Mouse (Mus musculus): ENCODE results near the gene Etv6. TPM values are rescaled to one million over a fixed set of nuclear protein-coding genes. Genes with fewer than 3 reads are reported as not detected.

Gene Etv6
- total and polyA plus RNA-seq, 2 experiments from 2014 or later, result 6.1 to 30.3 TPM

GRCm38 (mm10) chr6:134067536-134067935 is 32.0 kb downstream of the Etv6 start:
- H3K36me3 ChIP-seq (replicated peaks; ENCODE audit: control insufficient read depth, insufficient read depth, low read length), result no peaks in the 10 kb centered on the region; the same call in 1 of the 2 replicates
- ATAC-seq (ENCODE audit: insufficient read depth, low read depth), result no peak
- TF ChIP-seq EP300 (IDR thresholded peaks at IDR 0.05; ENCODE audit: low read depth), result no peak
- TF ChIP-seq CTCF (IDR thresholded peaks at IDR 0.05; ENCODE audit: low read depth), result no peak

GRCm38 (mm10) chr6:134072439-134072838 is 36.9 kb downstream of the Etv6 start:
- TF ChIP-seq CTCF (IDR thresholded peaks at IDR 0.05; ENCODE audit: low read depth) (no peak), EP300 (IDR thresholded peaks at IDR 0.05; ENCODE audit: low read depth) (no peak)
- H3K27me3 ChIP-seq (ENCODE audit: control insufficient read depth, insufficient read depth, low read length), result no peaks in the 10 kb centered on the region

More at GRCm38 (mm10) chr6:134067536-134067935, 32.0 kb downstream of the Etv6 start:
- H3K4me3 ChIP-seq (ENCODE audit: low read depth, low read length), result no peak overlapping the region
- 49% methylated on average over 8 of the region's 8 CpGs for WGBS
- no peak overlapping the region for H3K9ac ChIP-seq (replicated peaks; ENCODE audit: low read depth, low read length)
- H3K4me2 ChIP-seq (ENCODE audit: low read depth, low read length), result no peak overlapping the region
- H3K9me3 ChIP-seq (replicated peaks; ENCODE audit: control insufficient read depth, low read length), result no peaks in the 10 kb centered on the region
- no peaks in the 10 kb centered on the region for H3K27me3 ChIP-seq (ENCODE audit: control insufficient read depth, insufficient read depth, low read length)
- H3K4me1 ChIP-seq (ENCODE audit: control insufficient read depth, insufficient read depth), result peaks cover 34% of the 10 kb centered on the region
- H3K27ac ChIP-seq (ENCODE audit: low read depth), result no peak overlapping the region
- DNase-seq (ENCODE audit: low spot score), result no peak

GRCm38 (mm10) chr6:134072906-134073305 is 37.4 kb downstream of the Etv6 start:
- TF ChIP-seq CTCF (IDR thresholded peaks at IDR 0.05; ENCODE audit: low read depth) (no peak), EP300 (IDR thresholded peaks at IDR 0.05; ENCODE audit: low read depth) (no peak)
- no peaks in the 10 kb centered on the region for H3K27me3 ChIP-seq (ENCODE audit: control insufficient read depth, insufficient read depth, low read length)
- 68% methylated on average over 6 of the region's 6 CpGs for WGBS
- peaks cover 7% of the 10 kb centered on the region; the same call in 1 of the 2 replicates for H3K36me3 ChIP-seq (replicated peaks; ENCODE audit: control insufficient read depth, insufficient read depth, low read length)
- H3K4me1 ChIP-seq (ENCODE audit: control insufficient read depth, insufficient read depth), result peaks cover 6% of the 10 kb centered on the region; the same call in 1 of the 2 replicates
- H3K27ac ChIP-seq (ENCODE audit: low read depth), result no peak overlapping the region
- no peaks in the 10 kb centered on the region for H3K9me3 ChIP-seq (replicated peaks; ENCODE audit: control insufficient read depth, low read length)
- DNase-seq (ENCODE audit: low spot score) (no peak), ATAC-seq (ENCODE audit: insufficient read depth, low read depth) (no peak)
- no peak overlapping the region for H3K4me2 ChIP-seq (ENCODE audit: low read depth, low read length)
- H3K4me3 ChIP-seq (ENCODE audit: low read depth, low read length), result no peak overlapping the region
- no peak overlapping the region for H3K9ac ChIP-seq (replicated peaks; ENCODE audit: low read depth, low read length)

More at GRCm38 (mm10) chr6:134072439-134072838, 36.9 kb downstream of the Etv6 start:
- WGBS, result 74% methylated on average over 7 of the region's 7 CpGs
- Histone ChIP-seq H3K9ac (replicated peaks; ENCODE audit: low read depth, low read length) (no peak overlapping the region), H3K36me3 (replicated peaks; ENCODE audit: control insufficient read depth, insufficient read depth, low read length) (peaks cover 7% of the 10 kb centered on the region; the same call in 1 of the 2 replicates), H3K4me3 (ENCODE audit: low read depth, low read length) (no peak overlapping the region), H3K4me1 (ENCODE audit: control insufficient read depth, insufficient read depth) (peaks cover 4% of the 10 kb centered on the region), H3K27ac (ENCODE audit: low read depth) (no peak overlapping the region), H3K4me2 (ENCODE audit: low read depth, low read length) (no peak overlapping the region), H3K9me3 (replicated peaks; ENCODE audit: control insufficient read depth, low read length) (no peaks in the 10 kb centered on the region)
- ATAC-seq (ENCODE audit: insufficient read depth, low read depth), result no peak
- no peak for DNase-seq (ENCODE audit: low spot score)

GRCm38 (mm10) chr6:134074353-134074752 is 38.9 kb downstream of the Etv6 start:
- Histone ChIP-seq H3K4me3 (ENCODE audit: low read depth, low read length) (no peak overlapping the region), H3K27me3 (ENCODE audit: control insufficient read depth, insufficient read depth, low read length) (no peaks in the 10 kb centered on the region), H3K9ac (replicated peaks; ENCODE audit: low read depth, low read length) (no peak overlapping the region), H3K4me2 (ENCODE audit: low read depth, low read length) (no peak overlapping the region), H3K4me1 (ENCODE audit: control insufficient read depth, insufficient read depth) (peaks cover 6% of the 10 kb centered on the region; the same call in 1 of the 2 replicates), H3K27ac (ENCODE audit: low read depth) (no peak overlapping the region), H3K36me3 (replicated peaks; ENCODE audit: control insufficient read depth, insufficient read depth, low read length) (peaks cover 7% of the 10 kb centered on the region; the same call in 1 of the 2 replicates), H3K9me3 (replicated peaks; ENCODE audit: control insufficient read depth, low read length) (no peaks in the 10 kb centered on the region)
- DNase-seq (ENCODE audit: low spot score), result no peak
- no peak for TF ChIP-seq EP300 (IDR thresholded peaks at IDR 0.05; ENCODE audit: low read depth)
- no peak for TF ChIP-seq CTCF (IDR thresholded peaks at IDR 0.05; ENCODE audit: low read depth)
- WGBS, result 89% methylated on average over 1 of the region's 1 CpGs
- ATAC-seq (ENCODE audit: insufficient read depth, low read depth), result no peak

- Histone ChIP-seq H3K27me3 (ENCODE audit: control insufficient read depth, insufficient read depth, low read length) (no peaks in the 10 kb centered on the region), H3K4me1 (ENCODE audit: control insufficient read depth, insufficient read depth) (peaks cover 6% of the 10 kb centered on the region; the same call in 1 of the 2 replicates), H3K27ac (ENCODE audit: low read depth) (no peak overlapping the region), H3K4me3 (ENCODE audit: low read depth, low read length) (no peak overlapping the region), H3K4me2 (ENCODE audit: low read depth, low read length) (no peak overlapping the region), H3K36me3 (replicated peaks; ENCODE audit: control insufficient read depth, insufficient read depth, low read length) (peaks cover 7% of the 10 kb centered on the region; the same call in 1 of the 2 replicates), H3K9ac (replicated peaks; ENCODE audit: low read depth, low read length) (no peak overlapping the region), H3K9me3 (replicated peaks; ENCODE audit: control insufficient read depth, low read length) (no peaks in the 10 kb centered on the region)
- TF ChIP-seq EP300 (IDR thresholded peaks at IDR 0.05; ENCODE audit: low read depth) (no peak), CTCF (IDR thresholded peaks at IDR 0.05; ENCODE audit: low read depth) (no peak)
- no peak for ATAC-seq (ENCODE audit: insufficient read depth, low read depth)
- DNase-seq (ENCODE audit: low spot score), result no peak
- WGBS, result 91% methylated on average over 6 of the region's 6 CpGs
Measured at GRCm38 (mm10) chr6:134075031-134075430, 39.5 kb downstream of the Etv6 start.

GRCm38 (mm10) chr6:134078016-134078415 is 42.5 kb downstream of the Etv6 start:
- no peak overlapping the region for H3K27ac ChIP-seq (ENCODE audit: low read depth)
- DNase-seq (ENCODE audit: low spot score) (no peak), ATAC-seq (ENCODE audit: insufficient read depth, low read depth) (peak; percentile 33; the same call in 1 of the 2 replicates)
- H3K36me3 ChIP-seq (replicated peaks; ENCODE audit: control insufficient read depth, insufficient read depth, low read length), result peaks cover 9% of the 10 kb centered on the region; the same call in 1 of the 2 replicates
- no peak overlapping the region for H3K4me2 ChIP-seq (ENCODE audit: low read depth, low read length)
- peaks cover 6% of the 10 kb centered on the region; the same call in 1 of the 2 replicates for H3K4me1 ChIP-seq (ENCODE audit: control insufficient read depth, insufficient read depth)
- no peaks in the 10 kb centered on the region for H3K9me3 ChIP-seq (replicated peaks; ENCODE audit: control insufficient read depth, low read length)
- TF ChIP-seq CTCF (IDR thresholded peaks at IDR 0.05; ENCODE audit: low read depth) (no peak), EP300 (IDR thresholded peaks at IDR 0.05; ENCODE audit: low read depth) (no peak)
- 43% methylated on average over 6 of the region's 6 CpGs for WGBS
- H3K9ac ChIP-seq (replicated peaks; ENCODE audit: low read depth, low read length), result no peak overlapping the region
- H3K4me3 ChIP-seq (ENCODE audit: low read depth, low read length), result no peak overlapping the region
- H3K27me3 ChIP-seq (ENCODE audit: control insufficient read depth, insufficient read depth, low read length), result no peaks in the 10 kb centered on the region

All from heart, postnatal 0 days (tissue).